Mouse (Mus musculus) limb, embryonic 10.5 days (tissue): ENCODE results near the gene Plekha5. TPM values are rescaled to one million over a fixed set of nuclear protein-coding genes. Genes with fewer than 3 reads are reported as not detected.
A peak's percentile ranks its signal among the peaks of the same experiment; 100 is the strongest.
"Not testable (repeated sequence)": the region's sequence is repeated elsewhere in the genome, so short reads cannot be mapped to it uniquely, and the experiment has no call there.

Source experiments
- DNase-seq: peaks from one replicate; pipeline ENCODE4 v3.0.0-alpha.2; 2017; ENCODE audit warnings: low spot score
- H3K27ac ChIP-seq: fragments of 300-500 bp; sonication (generic); 2 replicates; pipeline ENCODE4 v1.5.1; 2016; ENCODE audit warnings: mild to moderate bottlenecking
- H3K27me3 ChIP-seq: fragments of 300-500 bp; sonication (generic); 2 replicates; pipeline ENCODE4 v1.6.1; 2016; ENCODE audit warnings: low read depth, mild to moderate bottlenecking; ENCODE audit not compliant: poor library complexity, severe bottlenecking
- H3K36me3 ChIP-seq: fragments of 300-500 bp; sonication (generic); 2 replicates; pipeline ENCODE4 v1.6.1; 2016; ENCODE audit warnings: mild to moderate bottlenecking, moderate library complexity
- H3K4me1 ChIP-seq: fragments of 300-500 bp; sonication (generic); 2 replicates; pipeline ENCODE4 v1.6.1; 2016
- H3K4me3 ChIP-seq: fragments of 300-500 bp; sonication (generic); 2 replicates; pipeline ENCODE4 v1.5.1; 2016; ENCODE audit warnings: mild to moderate bottlenecking, moderate library complexity
- H3K9me3 ChIP-seq: fragments of 300-500 bp; sonication (generic); replicated peaks from 2 replicates; pipeline ENCODE4 v1.6.1; 2016; ENCODE audit warnings: mild to moderate bottlenecking
- WGBS: fragments of 180-500 bp; shearing (Covaris S2); methylation state at CpG from one replicate; pipeline ENCODE4 v1.1.7; 2016; 5-methylcytosine and 5-hydroxymethylcytosine counted together
- polyA plus RNA-seq: library from polyadenylated mRNA; unstranded; fragments of >200 nt; fragmentation: Nextera tagmentation; extraction: Ambion mirVana; gene quantifications from 2 replicates; pipeline ENCODE4 v1.2.1, GENCODE M21; 2016

Plekha5 gene
- polyA plus RNA-seq, 1 experiment from 2014 or later: 44.3 TPM

GRCm38 (mm10) chr6:140484170-140484569 lies 60.3 kb downstream of the Plekha5 start:
- WGBS: 94% methylated on average over 9 of the region's 9 CpGs
- no peak for DNase-seq
- no peaks in the 10 kb centered on the region for H3K9me3 ChIP-seq
- 0 out of 2 replicates have a peak, but pooled peaks cover 4% of the 10 kb centered on the region for H3K36me3 ChIP-seq
- H3K4me1 ChIP-seq: peaks cover 17% of the 10 kb centered on the region
- no peaks in the 10 kb centered on the region for H3K27me3 ChIP-seq
- no peak overlapping the region for H3K4me3 ChIP-seq
- no peak overlapping the region for H3K27ac ChIP-seq

GRCm38 (mm10) chr6:140485636-140486035 lies 61.8 kb downstream of the Plekha5 start:
- DNase-seq: no peak
- H3K36me3 ChIP-seq: 0 out of 2 replicates have a peak, but pooled peaks cover 4% of the 10 kb centered on the region
- no peak overlapping the region for H3K27ac ChIP-seq
- peaks cover 14% of the 10 kb centered on the region for H3K4me1 ChIP-seq
- H3K27me3 ChIP-seq: no peaks in the 10 kb centered on the region
- 94% methylated on average over 6 of the region's 6 CpGs for WGBS
- no peak overlapping the region for H3K4me3 ChIP-seq
- no peaks in the 10 kb centered on the region for H3K9me3 ChIP-seq

- no peaks in the 10 kb centered on the region for H3K9me3 ChIP-seq
- 0 out of 2 replicates have a peak, but pooled peaks cover 4% of the 10 kb centered on the region for H3K36me3 ChIP-seq
- H3K4me1 ChIP-seq: peaks cover 22% of the 10 kb centered on the region
- no peaks in the 10 kb centered on the region for H3K27me3 ChIP-seq
- WGBS: 94% methylated on average over 5 of the region's 5 CpGs
- H3K4me3 ChIP-seq: no peak overlapping the region
- no peak for DNase-seq
- H3K27ac ChIP-seq: no peak overlapping the region
Observed at GRCm38 (mm10) chr6:140486685-140487084, 62.8 kb downstream of the Plekha5 start.

GRCm38 (mm10) chr6:140487489-140487888 lies 63.6 kb downstream of the Plekha5 start:
- no peaks in the 10 kb centered on the region for H3K9me3 ChIP-seq
- H3K36me3 ChIP-seq: 0 out of 2 replicates have a peak, but pooled peaks cover 4% of the 10 kb centered on the region
- DNase-seq: no peak
- peaks cover 22% of the 10 kb centered on the region for H3K4me1 ChIP-seq
- no peak overlapping the region for H3K27ac ChIP-seq
- WGBS: 87% methylated on average over 6 of the region's 6 CpGs
- H3K27me3 ChIP-seq: no peaks in the 10 kb centered on the region
- H3K4me3 ChIP-seq: no peak overlapping the region

- Histone ChIP-seq H3K27ac (no peak overlapping the region), H3K27me3 (no peaks in the 10 kb centered on the region), H3K4me3 (no peak overlapping the region), H3K4me1 (peaks cover 20% of the 10 kb centered on the region), H3K36me3 (0 out of 2 replicates have a peak, but pooled peaks cover 4% of the 10 kb centered on the region), H3K9me3 (no peaks in the 10 kb centered on the region)
- DNase-seq: no peak
- 89% methylated on average over 3 of the region's 3 CpGs for WGBS
Observed at GRCm38 (mm10) chr6:140488673-140489072, 64.8 kb downstream of the Plekha5 start.

- no peaks in the 10 kb centered on the region for H3K9me3 ChIP-seq
- H3K27ac ChIP-seq: no peak overlapping the region
- peaks cover 20% of the 10 kb centered on the region for H3K4me1 ChIP-seq
- H3K4me3 ChIP-seq: no peak overlapping the region
- DNase-seq: no peak
- H3K27me3 ChIP-seq: no peaks in the 10 kb centered on the region
- H3K36me3 ChIP-seq: no peaks in the 10 kb centered on the region
Observed at GRCm38 (mm10) chr6:140489570-140489969, 65.7 kb downstream of the Plekha5 start.

GRCm38 (mm10) chr6:140490220-140490619 lies 66.4 kb downstream of the Plekha5 start:
- Histone ChIP-seq H3K36me3 (no peaks in the 10 kb centered on the region), H3K4me3 (no peak overlapping the region), H3K27ac (no peak overlapping the region), H3K9me3 (no peaks in the 10 kb centered on the region), H3K4me1 (peaks cover 20% of the 10 kb centered on the region), H3K27me3 (no peaks in the 10 kb centered on the region)
- DNase-seq: no peak
- 81% methylated on average over 4 of the region's 4 CpGs for WGBS

GRCm38 (mm10) chr6:140490921-140491537 lies 67.2 kb downstream of the Plekha5 start:
- 92% methylated on average over 18 of the region's 18 CpGs for WGBS

GRCm38 (mm10) chr6:140492043-140492442 lies 68.2 kb downstream of the Plekha5 start:
- H3K27ac ChIP-seq: no peak overlapping the region
- H3K4me3 ChIP-seq: no peak overlapping the region
- no peaks in the 10 kb centered on the region for H3K9me3 ChIP-seq
- 79% methylated on average over 6 of the region's 6 CpGs for WGBS
- no peaks in the 10 kb centered on the region for H3K27me3 ChIP-seq
- 0 out of 2 replicates have a peak, but pooled peaks cover 4% of the 10 kb centered on the region for H3K36me3 ChIP-seq
- peaks cover 15% of the 10 kb centered on the region for H3K4me1 ChIP-seq
- DNase-seq: no peak

More at GRCm38 (mm10) chr6:140490921-140491537, 67.2 kb downstream of the Plekha5 start:
- H3K9me3 ChIP-seq: no peaks in the 10 kb centered on the region
- H3K36me3 ChIP-seq: 0 out of 2 replicates have a peak, but pooled peaks cover 4% of the 10 kb centered on the region
- no peak overlapping the region for H3K4me3 ChIP-seq
- H3K4me1 ChIP-seq: peaks cover 20% of the 10 kb centered on the region
- DNase-seq: no peak
- H3K27me3 ChIP-seq: no peaks in the 10 kb centered on the region
- H3K27ac ChIP-seq: 0 out of 2 replicates have a peak overlapping the region, but pooled peaks have one; percentile 14

GRCm38 (mm10) chr6:140498074-140498473 lies 74.2 kb downstream of the Plekha5 start:
- no peak overlapping the region for H3K27ac ChIP-seq
- no peaks in the 10 kb centered on the region for H3K27me3 ChIP-seq
- peaks cover 20% of the 10 kb centered on the region for H3K36me3 ChIP-seq
- no peaks in the 10 kb centered on the region for H3K9me3 ChIP-seq
- peaks cover 5% of the 10 kb centered on the region; the same call in 1 of the 2 replicates for H3K4me1 ChIP-seq
- no peak for DNase-seq
- WGBS: 91% methylated on average over 3 of the region's 3 CpGs
- H3K4me3 ChIP-seq: no peak overlapping the region

- Histone ChIP-seq H3K4me3 (no peak overlapping the region), H3K36me3 (peaks cover 20% of the 10 kb centered on the region), H3K9me3 (no peaks in the 10 kb centered on the region), H3K4me1 (peaks cover 5% of the 10 kb centered on the region; the same call in 1 of the 2 replicates), H3K27me3 (no peaks in the 10 kb centered on the region), H3K27ac (no peak overlapping the region)
- DNase-seq: no peak
- WGBS: 85% methylated on average over 4 of the region's 4 CpGs
Observed at GRCm38 (mm10) chr6:140498958-140499357, 75.1 kb downstream of the Plekha5 start.

GRCm38 (mm10) chr6:140500829-140501228 lies 77.0 kb downstream of the Plekha5 start:
- not testable (repeated sequence) for DNase-seq, H3K27me3 ChIP-seq, H3K9me3 ChIP-seq, H3K4me3 ChIP-seq, H3K27ac ChIP-seq
- peaks cover 13% of the 10 kb centered on the region for H3K4me1 ChIP-seq
- peaks cover 16% of the 10 kb centered on the region for H3K36me3 ChIP-seq
- 78% methylated on average over 1 of the region's 1 CpGs for WGBS

- peaks cover 20% of the 10 kb centered on the region for H3K4me1 ChIP-seq
- H3K27ac ChIP-seq: 0 out of 2 replicates have a peak overlapping the region, but pooled peaks have one; percentile 0
- 82% methylated on average over 7 of the region's 7 CpGs for WGBS
- H3K4me3 ChIP-seq: no peak overlapping the region
- no peak for DNase-seq
- H3K27me3 ChIP-seq: no peaks in the 10 kb centered on the region
- peaks cover 16% of the 10 kb centered on the region for H3K36me3 ChIP-seq
- no peaks in the 10 kb centered on the region for H3K9me3 ChIP-seq
Observed at GRCm38 (mm10) chr6:140501841-140502240, 78.0 kb downstream of the Plekha5 start.
